8 mouse cellular contexts compared by ENCODE assay signal in the genomic region with DNA sequence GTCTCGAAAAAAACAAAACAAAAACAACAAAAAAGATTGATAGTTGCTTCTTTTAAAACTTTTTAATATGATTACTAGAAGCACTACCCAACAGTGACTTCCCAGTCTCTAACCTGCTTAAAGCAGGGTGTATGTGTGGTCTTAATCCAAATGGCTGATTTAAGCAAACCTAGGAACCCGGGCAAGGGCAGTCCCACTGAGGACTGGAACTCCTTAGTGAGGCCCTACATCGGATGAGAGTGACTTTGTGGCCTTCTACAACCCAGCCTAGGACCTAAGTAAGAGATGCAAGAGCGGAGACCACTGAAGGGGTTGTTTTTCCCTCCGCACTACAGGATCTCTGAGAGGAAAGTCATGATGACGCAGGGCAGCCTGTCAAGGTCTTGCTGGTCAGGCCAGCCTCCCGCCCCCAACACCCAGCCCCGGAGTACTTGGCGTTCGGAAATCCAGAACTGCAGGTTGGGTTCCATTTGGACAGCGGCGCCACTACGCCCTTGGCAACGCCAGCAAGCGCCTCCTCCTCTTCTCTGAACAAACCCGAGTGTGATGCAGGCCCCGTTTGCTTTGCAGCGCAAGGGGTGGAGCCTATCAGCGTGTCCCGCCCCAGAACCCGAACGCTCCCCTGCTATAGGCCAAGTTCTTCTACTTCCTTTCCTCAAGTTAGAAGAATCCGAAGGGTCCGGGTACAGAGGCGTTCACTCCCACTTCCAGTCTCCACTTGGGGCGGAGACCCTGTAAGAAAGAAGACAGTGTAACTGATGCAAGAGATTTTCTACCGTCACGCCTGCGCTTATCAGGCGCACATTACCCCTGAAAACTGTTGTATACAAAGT. TPM values are rescaled to one million over a fixed set of nuclear protein-coding genes. Genes with fewer than 3 reads are reported as not detected.
DNase-seq lines count a peak whose midpoint lies in the region; ATAC-seq lines count a peak whose summit lies in the region.

A gene (minus strand): TSS at position 612 of the 833 bp plus-strand sequence.

- peak within 1 kb of the TSS; percentile 78 for H3K27ac ChIP-seq in heart, embryonic 13.5 days (replicated peaks)
- H3K27ac ChIP-seq in liver, embryonic 12.5 days, result peak within 1 kb of the TSS; percentile 80
- H3K27ac ChIP-seq in stomach, embryonic 15.5 days, result peak within 1 kb of the TSS; percentile 63

- no peaks in the 10 kb centered on the region for H3K9me3 ChIP-seq in heart, embryonic 13.5 days
- no peaks in the 10 kb centered on the region for H3K9me3 ChIP-seq in liver, embryonic 12.5 days (replicated peaks)
- no peaks in the 10 kb centered on the region for H3K9me3 ChIP-seq in stomach, embryonic 15.5 days

- ATAC-seq in erythroid progenitor cell, adult 5-6 weeks (replicated peaks; ENCODE audit: low FRiP score, poor library complexity, severe bottlenecking), result peak; percentile 99
- peak; percentile 93 for ATAC-seq in heart, embryonic 13.5 days (ENCODE audit: extremely low read depth, insufficient number of reproducible peaks, low FRiP score, low TSS enrichment)
- ATAC-seq in liver, embryonic 12.5 days, result peak; percentile 99
- peak; percentile 98 for ATAC-seq in stomach, embryonic 15.5 days (ENCODE audit: insufficient read depth, low FRiP score, low read depth)

- H3K36me3 ChIP-seq in heart, embryonic 13.5 days, result peaks cover 38% of the 10 kb centered on the region
- H3K36me3 ChIP-seq in liver, embryonic 12.5 days, result peaks cover 33% of the 10 kb centered on the region
- peaks cover 7% of the 10 kb centered on the region; the same call in 1 of the 2 replicates for H3K36me3 ChIP-seq in stomach, embryonic 15.5 days

- peak within 1 kb of the TSS; percentile 83 for H3K9ac ChIP-seq in heart, embryonic 13.5 days
- H3K9ac ChIP-seq in liver, embryonic 12.5 days, result peak within 1 kb of the TSS; percentile 71
- peak within 1 kb of the TSS; percentile 46 for H3K9ac ChIP-seq in stomach, embryonic 15.5 days

- peak; percentile 93 for DNase-seq in CD4-positive helper T cell, adult 2 months (ENCODE audit: low read depth, low spot score)
- peak; percentile 80 for DNase-seq in brain, embryonic 18.5 days (ENCODE audit: low read depth, low spot score)
- peak; percentile 93 for DNase-seq in kidney, postnatal 10 days
- DNase-seq in natural killer cell, adult 2 months (ENCODE audit: low spot score in 2 of 2), result peak; percentile 80 to 83

- H3K27me3 ChIP-seq in heart, embryonic 13.5 days (replicated peaks), result no peaks in the 10 kb centered on the region
- no peaks in the 10 kb centered on the region for H3K27me3 ChIP-seq in liver, embryonic 12.5 days (replicated peaks)
- H3K27me3 ChIP-seq in stomach, embryonic 15.5 days (replicated peaks), result no peaks in the 10 kb centered on the region

- WGBS in heart, embryonic 13.5 days, result 4% methylated on average over 30 of the region's 30 CpGs
- 5% methylated on average over 30 of the region's 30 CpGs for WGBS in liver, embryonic 12.5 days (ENCODE audit: insufficient replicate concordance)
- WGBS in stomach, embryonic 15.5 days, result 3% methylated on average over 30 of the region's 30 CpGs

- 0 out of 2 replicates have a peak, but pooled peaks cover 10% of the 10 kb centered on the region for H3K4me1 ChIP-seq in heart, embryonic 13.5 days
- H3K4me1 ChIP-seq in liver, embryonic 12.5 days, result peaks cover 30% of the 10 kb centered on the region
- H3K4me1 ChIP-seq in stomach, embryonic 15.5 days, result no peaks in the 10 kb centered on the region

- peak within 1 kb of the TSS; percentile 65 for H3K4me3 ChIP-seq in heart, embryonic 13.5 days
- peak within 1 kb of the TSS; percentile 60 for H3K4me3 ChIP-seq in liver, embryonic 12.5 days
- peak within 1 kb of the TSS; percentile 60 for H3K4me3 ChIP-seq in stomach, embryonic 15.5 days (replicated peaks)

- H3K4me2 ChIP-seq in heart, embryonic 13.5 days, result peak within 1 kb of the TSS; percentile 73
- H3K4me2 ChIP-seq in liver, embryonic 12.5 days, result peak within 1 kb of the TSS; percentile 82
- H3K4me2 ChIP-seq in stomach, embryonic 15.5 days, result peak within 1 kb of the TSS; percentile 70

RNA-seq across cellular contexts. Expression of the gene that starts here (rescaled TPM):
- total RNA-seq in erythroid progenitor cell, adult 5-6 weeks (2015; ENCODE audit: low replicate concordance), result 2.9 TPM in 1 of 2 replicates, not detected in the other
- 3.0 TPM in 1 of 2 replicates, not detected in the other for total RNA-seq in erythroid progenitor cell, adult 5-6 weeks (2017; ENCODE audit: low replicate concordance)
- 6.9 and 7.2 TPM in 2 replicates for polyA plus RNA-seq in heart, embryonic 13.5 days (2015; fragmentation: Nextera tagmentation; extraction: Ambion mirVana)
- polyA plus RNA-seq in liver, embryonic 12.5 days (2016; fragmentation: Nextera tagmentation; extraction: Ambion mirVana), result 1.7 and 1.8 TPM in 2 replicates
- 5.7 and 5.8 TPM in 2 replicates for polyA plus RNA-seq in stomach, embryonic 15.5 days (2015; fragmentation: Nextera tagmentation; extraction: Ambion mirVana)

Comparison
In these comparisons a context has a peak if more than half of its experiments do, and no peak if none do; other contexts are left out.
1. Peak in every context shown above with its lines: DNase-seq, ATAC-seq, H3K4me3 ChIP-seq and H3K27ac ChIP-seq.